Mouse (Mus musculus): ENCODE results near the gene Tns3. TPM values are rescaled to one million over a fixed set of nuclear protein-coding genes. Genes with fewer than 3 reads are reported as not detected.

Tns3 gene
- polyA plus RNA-seq, 1 experiment from 2014 or later: 16.4 TPM

- H3K9me3 ChIP-seq (replicated peaks): no peaks in the 10 kb centered on the region
- H3K4me2 ChIP-seq: peak overlapping the region; percentile 79
- 18% methylated on average over 13 of the region's 13 CpGs for WGBS
- peaks cover 65% of the 10 kb centered on the region for H3K4me1 ChIP-seq (replicated peaks)
- H3K27me3 ChIP-seq: no peaks in the 10 kb centered on the region
- H3K36me3 ChIP-seq: no peaks in the 10 kb centered on the region
- H3K27ac ChIP-seq: peak overlapping the region; percentile 97
- peak overlapping the region; percentile 70 for H3K9ac ChIP-seq
- peak overlapping the region; percentile 61 for H3K4me3 ChIP-seq
- peak; percentile 38; the same call in 1 of the 2 replicates for ATAC-seq (replicated peaks; ENCODE audit: insufficient number of reproducible peaks, insufficient read depth, low FRiP score, low read depth)
Observed at GRCm38 (mm10) chr11:8467403-8468160, 196.8 kb downstream of the Tns3 start.

- H3K4me1 ChIP-seq (replicated peaks): peaks cover 70% of the 10 kb centered on the region
- 72% methylated on average over 2 of the region's 2 CpGs for WGBS
- H3K36me3 ChIP-seq: 0 out of 2 replicates have a peak, but pooled peaks cover 2% of the 10 kb centered on the region
- H3K4me2 ChIP-seq: no peak overlapping the region
- ATAC-seq (replicated peaks; ENCODE audit: insufficient number of reproducible peaks, insufficient read depth, low FRiP score, low read depth): no peak
- H3K9me3 ChIP-seq (replicated peaks): no peaks in the 10 kb centered on the region
- H3K27me3 ChIP-seq: no peaks in the 10 kb centered on the region
- no peak overlapping the region for H3K27ac ChIP-seq
- H3K9ac ChIP-seq: no peak overlapping the region
- no peak overlapping the region for H3K4me3 ChIP-seq
Observed at GRCm38 (mm10) chr11:8463866-8464265, 200.5 kb downstream of the Tns3 start.

- H3K9me3 ChIP-seq (replicated peaks): no peaks in the 10 kb centered on the region
- H3K4me2 ChIP-seq: no peak overlapping the region
- H3K4me3 ChIP-seq: no peak overlapping the region
- 0 out of 2 replicates have a peak, but pooled peaks cover 2% of the 10 kb centered on the region for H3K36me3 ChIP-seq
- no peaks in the 10 kb centered on the region for H3K27me3 ChIP-seq
- H3K9ac ChIP-seq: no peak overlapping the region
- no peak for ATAC-seq (replicated peaks; ENCODE audit: insufficient number of reproducible peaks, insufficient read depth, low FRiP score, low read depth)
- no peak overlapping the region for H3K27ac ChIP-seq
- H3K4me1 ChIP-seq (replicated peaks): peaks cover 72% of the 10 kb centered on the region
- WGBS: 70% methylated on average over 3 of the region's 3 CpGs
Observed at GRCm38 (mm10) chr11:8462827-8463405, 201.4 kb downstream of the Tns3 start.

GRCm38 (mm10) chr11:8460835-8461234, 203.5 kb downstream of the Tns3 start:
- WGBS: 80% methylated on average over 4 of the region's 4 CpGs
- no peaks in the 10 kb centered on the region for H3K9me3 ChIP-seq (replicated peaks)
- no peak overlapping the region for H3K4me2 ChIP-seq
- no peaks in the 10 kb centered on the region for H3K27me3 ChIP-seq
- H3K36me3 ChIP-seq: 0 out of 2 replicates have a peak, but pooled peaks cover 2% of the 10 kb centered on the region
- H3K4me3 ChIP-seq: no peak overlapping the region
- peaks cover 77% of the 10 kb centered on the region for H3K4me1 ChIP-seq (replicated peaks)
- no peak for ATAC-seq (replicated peaks; ENCODE audit: insufficient number of reproducible peaks, insufficient read depth, low FRiP score, low read depth)
- H3K9ac ChIP-seq: no peak overlapping the region
- H3K27ac ChIP-seq: no peak overlapping the region

- peaks cover 63% of the 10 kb centered on the region for H3K4me1 ChIP-seq (replicated peaks)
- H3K9ac ChIP-seq: no peak overlapping the region
- peak overlapping the region; percentile 85 for H3K27ac ChIP-seq
- 8% methylated on average over 5 of the region's 5 CpGs for WGBS
- H3K27me3 ChIP-seq: no peaks in the 10 kb centered on the region
- peaks cover 2% of the 10 kb centered on the region; the same call in 1 of the 2 replicates for H3K36me3 ChIP-seq
- 0 out of 2 replicates have a peak overlapping the region, but pooled peaks have one; percentile 6 for H3K4me3 ChIP-seq
- no peaks in the 10 kb centered on the region for H3K9me3 ChIP-seq (replicated peaks)
- peak overlapping the region; percentile 41 for H3K4me2 ChIP-seq
- peak; percentile 27; the same call in 1 of the 2 replicates for ATAC-seq (replicated peaks; ENCODE audit: insufficient number of reproducible peaks, insufficient read depth, low FRiP score, low read depth)
Observed at GRCm38 (mm10) chr11:8457951-8458350, 206.4 kb downstream of the Tns3 start.

GRCm38 (mm10) chr11:8456586-8457285, 207.6 kb downstream of the Tns3 start:
- WGBS: 50% methylated on average over 9 of the region's 9 CpGs
- H3K36me3 ChIP-seq: peaks cover 6% of the 10 kb centered on the region; the same call in 1 of the 2 replicates
- no peak overlapping the region for H3K9ac ChIP-seq
- no peaks in the 10 kb centered on the region for H3K9me3 ChIP-seq (replicated peaks)
- H3K4me2 ChIP-seq: no peak overlapping the region
- peak overlapping the region; percentile 85; the same call in 1 of the 2 replicates for H3K27ac ChIP-seq
- peaks cover 56% of the 10 kb centered on the region for H3K4me1 ChIP-seq (replicated peaks)
- H3K4me3 ChIP-seq: no peak overlapping the region
- no peaks in the 10 kb centered on the region for H3K27me3 ChIP-seq
- ATAC-seq (replicated peaks; ENCODE audit: insufficient number of reproducible peaks, insufficient read depth, low FRiP score, low read depth): no peak

GRCm38 (mm10) chr11:8455650-8456049, 208.7 kb downstream of the Tns3 start:
- Histone ChIP-seq H3K9me3 (replicated peaks) (no peaks in the 10 kb centered on the region), H3K9ac (no peak overlapping the region), H3K4me3 (no peak overlapping the region), H3K4me2 (no peak overlapping the region), H3K4me1 (replicated peaks) (peaks cover 50% of the 10 kb centered on the region), H3K27me3 (no peaks in the 10 kb centered on the region), H3K36me3 (peaks cover 13% of the 10 kb centered on the region; the same call in 1 of the 2 replicates), H3K27ac (no peak overlapping the region)
- no peak for ATAC-seq (replicated peaks; ENCODE audit: insufficient number of reproducible peaks, insufficient read depth, low FRiP score, low read depth)
- WGBS: 90% methylated on average over 6 of the region's 6 CpGs

- H3K9me3 ChIP-seq (replicated peaks): no peaks in the 10 kb centered on the region
- no peak overlapping the region for H3K27ac ChIP-seq
- peaks cover 28% of the 10 kb centered on the region for H3K4me1 ChIP-seq (replicated peaks)
- H3K9ac ChIP-seq: no peak overlapping the region
- no peak for ATAC-seq (replicated peaks; ENCODE audit: insufficient number of reproducible peaks, insufficient read depth, low FRiP score, low read depth)
- H3K4me3 ChIP-seq: no peak overlapping the region
- H3K36me3 ChIP-seq: peaks cover 36% of the 10 kb centered on the region
- 91% methylated on average over 6 of the region's 6 CpGs for WGBS
- H3K27me3 ChIP-seq: no peaks in the 10 kb centered on the region
- no peak overlapping the region for H3K4me2 ChIP-seq
Observed at GRCm38 (mm10) chr11:8453252-8453651, 211.1 kb downstream of the Tns3 start.

- no peak for ATAC-seq (replicated peaks; ENCODE audit: insufficient number of reproducible peaks, insufficient read depth, low FRiP score, low read depth)
- no peak overlapping the region for H3K4me2 ChIP-seq
- H3K9me3 ChIP-seq (replicated peaks): no peaks in the 10 kb centered on the region
- H3K27ac ChIP-seq: no peak overlapping the region
- WGBS: 89% methylated on average over 6 of the region's 6 CpGs
- H3K9ac ChIP-seq: no peak overlapping the region
- H3K4me1 ChIP-seq (replicated peaks): peaks cover 12% of the 10 kb centered on the region
- H3K27me3 ChIP-seq: no peaks in the 10 kb centered on the region
- H3K4me3 ChIP-seq: no peak overlapping the region
- peaks cover 51% of the 10 kb centered on the region for H3K36me3 ChIP-seq
Observed at GRCm38 (mm10) chr11:8451597-8452201, 212.6 kb downstream of the Tns3 start.

- Histone ChIP-seq H3K27ac (no peak overlapping the region), H3K36me3 (peaks cover 54% of the 10 kb centered on the region), H3K4me3 (no peak overlapping the region), H3K9ac (no peak overlapping the region), H3K4me2 (no peak overlapping the region), H3K27me3 (no peaks in the 10 kb centered on the region), H3K4me1 (replicated peaks) (peaks cover 13% of the 10 kb centered on the region), H3K9me3 (replicated peaks) (no peaks in the 10 kb centered on the region)
- WGBS: 61% methylated on average over 4 of the region's 4 CpGs
- ATAC-seq (replicated peaks; ENCODE audit: insufficient number of reproducible peaks, insufficient read depth, low FRiP score, low read depth): no peak
Observed at GRCm38 (mm10) chr11:8450540-8450939, 213.8 kb downstream of the Tns3 start.

GRCm38 (mm10) chr11:8445915-8446356, 218.4 kb downstream of the Tns3 start:
- Histone ChIP-seq H3K9ac (no peak overlapping the region), H3K4me2 (peak overlapping the region; percentile 13; the same call in 1 of the 2 replicates), H3K4me1 (replicated peaks) (peaks cover 32% of the 10 kb centered on the region), H3K4me3 (no peak overlapping the region), H3K27me3 (no peaks in the 10 kb centered on the region), H3K9me3 (replicated peaks) (no peaks in the 10 kb centered on the region), H3K27ac (peak overlapping the region; percentile 76), H3K36me3 (peaks cover 67% of the 10 kb centered on the region)
- peak; percentile 54 for ATAC-seq (replicated peaks; ENCODE audit: insufficient number of reproducible peaks, insufficient read depth, low FRiP score, low read depth)
- 20% methylated on average over 8 of the region's 8 CpGs for WGBS
